Mouse (Mus musculus) lung, postnatal 0 days (tissue): ENCODE data around the gene Fam102b.

Experiments
- CTCF ChIP-seq: IDR thresholded peaks from 2 replicates; pipeline ENCODE4 v1.5.1; 2016; ENCODE audit warnings: antibody characterized with exemption, mild to moderate bottlenecking
- EP300 ChIP-seq: IDR thresholded peaks from 2 replicates; pipeline ENCODE4 v1.6.1; 2016; ENCODE audit warnings: antibody characterized with exemption, mild to moderate bottlenecking, control low read depth

- TF ChIP-seq CTCF (no peak), EP300 (no peak)
These were observed 88.7 kb downstream of the Fam102b start for GRCm38 (mm10) chr3:108938691-108939090.
